Mouse (Mus musculus): ENCODE results near the gene Ophn1. TPM values are rescaled to one million over a fixed set of nuclear protein-coding genes. Genes with fewer than 3 reads are reported as not detected.

Ophn1 gene
- total RNA-seq, 2 experiments from 2014 or later: 39.0 to 39.2 TPM

DNA sequence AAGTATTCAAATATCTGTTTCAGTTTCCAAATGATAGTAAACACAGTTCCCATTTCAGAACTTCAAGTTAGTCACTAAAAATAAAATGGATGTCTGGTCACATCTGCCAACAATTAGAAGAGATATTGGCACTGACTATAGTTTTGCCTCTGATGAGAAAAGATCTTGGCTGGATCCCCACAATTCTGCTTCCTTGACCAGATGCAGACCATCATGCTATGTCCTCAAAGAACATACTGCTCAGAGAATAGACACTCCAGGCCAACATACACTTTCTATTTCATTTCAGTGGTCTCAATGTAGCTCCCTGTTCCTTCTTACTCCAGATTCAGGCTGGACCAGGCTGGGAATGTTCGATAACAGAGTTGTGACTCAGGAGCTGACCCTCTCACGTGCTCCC, 375.5 kb downstream of the Ophn1 start:
- intact Hi-C loops (cut with DNase I): no loop called here
- no peak for DNase-seq (ENCODE audit: low spot score in 2 of 2)

DNA sequence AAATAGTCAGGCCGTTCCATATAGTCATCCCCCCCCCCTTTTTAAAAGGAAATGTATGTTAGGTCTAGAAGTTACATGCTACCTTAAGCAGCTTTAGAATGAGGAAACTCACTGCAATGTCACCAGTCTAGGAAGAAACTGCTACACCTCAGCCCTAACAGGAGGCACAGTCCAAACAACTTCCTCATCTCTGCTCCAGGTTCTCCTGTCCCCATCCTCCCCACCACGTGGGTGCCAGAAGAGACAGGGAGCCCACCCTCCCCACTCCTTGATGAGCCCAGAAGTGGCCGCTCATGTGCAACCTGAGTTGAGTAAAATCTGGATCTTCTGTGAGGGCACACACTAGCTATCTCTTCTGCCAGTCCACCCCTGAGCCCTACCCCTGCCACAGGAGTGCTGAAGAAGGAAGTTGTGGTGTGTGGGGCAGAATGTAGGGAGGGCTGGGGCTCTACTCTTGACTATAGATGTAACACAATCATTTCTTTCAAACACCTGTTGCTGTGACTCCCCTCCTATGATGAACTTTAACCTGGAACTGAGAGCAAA, 376.4 kb downstream of the Ophn1 start:
- no peak for DNase-seq (ENCODE audit: low spot score in 2 of 2)
- intact Hi-C loops (cut with DNase I): no loop called here

Small RNAs within 50 kb of the gene (microRNA-seq; reads per million reads assigned to microRNA genes)
- 0 reads per million in 2 experiments for gene Gm27554

Other genes with a start within 250 kb of the Ophn1 start
- gene Yipf6, start 45.3 kb upstream of the Ophn1 start, total RNA-seq (2021): 10 to 100 TPM; 34.9 to 35.8 TPM
- 10 to 100 TPM; 45.7 to 50.6 TPM for gene Stard8, start 112.2 kb upstream of the Ophn1 start, total RNA-seq (2021)
- gene Efnb1, start 245.1 kb upstream of the Ophn1 start, total RNA-seq (2021): 10 to 100 TPM; 12.8 to 19.3 TPM